Mouse (Mus musculus): Measurements from ENCODE around the gene A1cf. TPM values are rescaled to one million over a fixed set of nuclear protein-coding genes. Genes with fewer than 3 reads are reported as not detected.

A1cf gene
- polyA plus RNA-seq (2015; fragmentation: Nextera tagmentation; extraction: Ambion mirVana) = 11.9 TPM in 2 replicates

DNA sequence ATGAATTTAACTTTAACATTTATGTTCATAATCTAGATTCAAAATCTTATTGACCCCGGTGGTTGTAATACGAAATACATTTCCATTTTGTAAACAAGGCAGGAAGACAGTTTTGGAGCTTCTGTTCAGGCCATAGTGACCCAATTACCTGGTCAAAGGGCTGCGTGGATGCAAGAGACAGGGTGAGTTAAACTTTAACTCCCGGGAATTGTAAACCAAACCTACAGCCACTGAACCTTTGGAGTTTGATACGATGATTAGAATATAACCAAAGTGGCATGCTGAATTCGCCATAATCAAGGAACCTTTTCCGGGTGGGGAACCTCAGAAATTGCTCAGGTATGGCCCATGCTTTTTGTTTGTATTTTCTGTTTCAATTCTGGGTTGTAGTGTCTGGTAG is at the start of gene A1cf:
Gene A1cf, plus strand, starts transcription at position 244 of the 400 bp plus-strand sequence.
- Histone ChIP-seq H3K4me1 (replicated peaks; ENCODE audit: control insufficient read depth, insufficient read depth, low read length) (0 out of 2 replicates have a peak, but pooled peaks cover 2% of the 10 kb centered on the region), H3K9me3 (ENCODE audit: control insufficient read depth) (no peaks in the 10 kb centered on the region), H3K9ac (ENCODE audit: low read depth, low read length) (peak within 1 kb of the TSS; percentile 45; the same call in 1 of the 2 replicates), H3K27me3 (replicated peaks; ENCODE audit: control insufficient read depth, insufficient read depth, low read length) (no peaks in the 10 kb centered on the region), H3K27ac (ENCODE audit: low read depth, low read length) (peak within 1 kb of the TSS; percentile 87), H3K4me2 (replicated peaks; ENCODE audit: low read depth) (peak within 1 kb of the TSS; percentile 57), H3K4me3 (ENCODE audit: low read depth, low read length) (peak within 1 kb of the TSS; percentile 56), H3K36me3 (ENCODE audit: control insufficient read depth, insufficient read depth) (no peaks in the 10 kb centered on the region)
- no peak for TF ChIP-seq CTCF (IDR thresholded peaks at IDR 0.05; ENCODE audit: low read depth)
- peak; percentile 81 for ATAC-seq
- 40% methylated on average over 7 of the region's 7 CpGs for WGBS

GRCm38 (mm10) chr19:31834250-31834649 is 34.3 kb upstream of the A1cf start:
- ATAC-seq = no peak
- no peaks in the 10 kb centered on the region for H3K9me3 ChIP-seq (ENCODE audit: control insufficient read depth)
- WGBS = 91% methylated on average over 5 of the region's 5 CpGs
- H3K4me2 ChIP-seq (replicated peaks; ENCODE audit: low read depth) = no peak overlapping the region
- no peak overlapping the region for H3K9ac ChIP-seq (ENCODE audit: low read depth, low read length)
- H3K4me3 ChIP-seq (ENCODE audit: low read depth, low read length) = no peak overlapping the region
- H3K36me3 ChIP-seq (ENCODE audit: control insufficient read depth, insufficient read depth) = no peaks in the 10 kb centered on the region
- H3K27me3 ChIP-seq (replicated peaks; ENCODE audit: control insufficient read depth, insufficient read depth, low read length) = no peaks in the 10 kb centered on the region
- TF ChIP-seq CTCF (IDR thresholded peaks at IDR 0.05; ENCODE audit: low read depth) = no peak
- no peaks in the 10 kb centered on the region for H3K4me1 ChIP-seq (replicated peaks; ENCODE audit: control insufficient read depth, insufficient read depth, low read length)
- H3K27ac ChIP-seq (ENCODE audit: low read depth, low read length) = no peak overlapping the region

DNA sequence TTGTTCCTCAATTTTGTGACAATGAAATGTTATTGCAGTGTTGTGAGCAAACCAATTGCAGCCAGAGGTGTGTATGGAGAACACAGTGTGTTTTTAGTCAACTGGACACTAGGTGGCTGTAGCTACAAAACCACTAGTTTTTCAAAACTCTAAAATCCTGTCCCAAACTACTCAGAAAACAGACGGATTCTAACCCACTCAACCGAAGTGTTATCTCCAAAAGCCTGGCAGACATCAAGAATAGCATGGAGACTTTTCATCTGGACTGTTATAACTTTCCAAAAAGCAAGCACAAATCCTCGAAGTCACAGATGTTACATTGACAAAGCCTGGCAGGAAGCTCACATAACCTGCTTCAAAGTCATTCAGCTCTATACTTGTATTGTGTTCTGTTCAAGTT is 6.7 kb upstream of the A1cf start:
- WGBS = 57% methylated on average over 3 of the region's 3 CpGs
- Histone ChIP-seq H3K36me3 (ENCODE audit: control insufficient read depth, insufficient read depth) (no peaks in the 10 kb centered on the region), H3K4me3 (ENCODE audit: low read depth, low read length) (no peak overlapping the region), H3K9ac (ENCODE audit: low read depth, low read length) (no peak overlapping the region), H3K27me3 (replicated peaks; ENCODE audit: control insufficient read depth, insufficient read depth, low read length) (no peaks in the 10 kb centered on the region), H3K4me2 (replicated peaks; ENCODE audit: low read depth) (no peak overlapping the region), H3K27ac (ENCODE audit: low read depth, low read length) (no peak overlapping the region), H3K4me1 (replicated peaks; ENCODE audit: control insufficient read depth, insufficient read depth, low read length) (no peaks in the 10 kb centered on the region), H3K9me3 (ENCODE audit: control insufficient read depth) (no peaks in the 10 kb centered on the region)
- peak; percentile 51 for TF ChIP-seq CTCF (IDR thresholded peaks at IDR 0.05; ENCODE audit: low read depth)
- no peak for ATAC-seq

- Histone ChIP-seq H3K4me3 (ENCODE audit: low read depth, low read length) (no peak overlapping the region), H3K4me2 (replicated peaks; ENCODE audit: low read depth) (no peak overlapping the region), H3K36me3 (ENCODE audit: control insufficient read depth, insufficient read depth) (no peaks in the 10 kb centered on the region), H3K27ac (ENCODE audit: low read depth, low read length) (no peak overlapping the region), H3K4me1 (replicated peaks; ENCODE audit: control insufficient read depth, insufficient read depth, low read length) (no peaks in the 10 kb centered on the region), H3K9ac (ENCODE audit: low read depth, low read length) (no peak overlapping the region), H3K27me3 (replicated peaks; ENCODE audit: control insufficient read depth, insufficient read depth, low read length) (no peaks in the 10 kb centered on the region), H3K9me3 (ENCODE audit: control insufficient read depth) (no peaks in the 10 kb centered on the region)
- 62% methylated on average over 6 of the region's 6 CpGs for WGBS
- ATAC-seq = no peak
- TF ChIP-seq CTCF (IDR thresholded peaks at IDR 0.05; ENCODE audit: low read depth) = peak; percentile 41
These were observed 5.9 kb upstream of the A1cf start for GRCm38 (mm10) chr19:31862512-31863249.

DNA sequence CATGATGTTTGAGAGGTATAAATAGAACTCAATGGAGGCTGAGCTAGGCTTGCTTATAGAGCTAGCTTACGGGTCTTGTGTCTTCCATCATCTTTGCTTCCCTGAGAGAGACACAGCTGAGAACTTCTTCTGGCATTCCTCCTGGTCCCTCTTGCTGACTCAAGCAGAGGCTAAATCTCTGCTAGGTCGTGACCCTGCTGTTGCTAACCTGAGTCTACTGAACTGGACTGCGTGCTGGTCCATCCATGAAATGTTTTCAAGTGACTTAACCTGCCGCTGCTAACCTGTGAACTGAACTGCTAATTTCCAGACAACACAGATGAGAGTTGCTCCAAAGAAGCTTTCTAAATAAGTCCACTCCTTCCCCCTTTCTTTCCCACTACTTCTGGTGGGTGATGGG is 3.1 kb upstream of the A1cf start:
- Histone ChIP-seq H3K27me3 (replicated peaks; ENCODE audit: control insufficient read depth, insufficient read depth, low read length) (no peaks in the 10 kb centered on the region), H3K9me3 (ENCODE audit: control insufficient read depth) (no peaks in the 10 kb centered on the region), H3K4me3 (ENCODE audit: low read depth, low read length) (no peak overlapping the region), H3K4me1 (replicated peaks; ENCODE audit: control insufficient read depth, insufficient read depth, low read length) (no peaks in the 10 kb centered on the region), H3K9ac (ENCODE audit: low read depth, low read length) (no peak overlapping the region), H3K36me3 (ENCODE audit: control insufficient read depth, insufficient read depth) (no peaks in the 10 kb centered on the region), H3K4me2 (replicated peaks; ENCODE audit: low read depth) (no peak overlapping the region), H3K27ac (ENCODE audit: low read depth, low read length) (no peak overlapping the region)
- ATAC-seq = no peak
- TF ChIP-seq CTCF (IDR thresholded peaks at IDR 0.05; ENCODE audit: low read depth) = no peak
- 85% methylated on average over 4 of the region's 4 CpGs for whole genome bisulfite sequencing

GRCm38 (mm10) chr19:31868076-31868475 is 488 bp upstream of the A1cf start:
- Histone ChIP-seq H3K27me3 (replicated peaks; ENCODE audit: control insufficient read depth, insufficient read depth, low read length) (no peaks in the 10 kb centered on the region), H3K36me3 (ENCODE audit: control insufficient read depth, insufficient read depth) (no peaks in the 10 kb centered on the region), H3K4me3 (ENCODE audit: low read depth, low read length) (no peak overlapping the region), H3K4me2 (replicated peaks; ENCODE audit: low read depth) (peak overlapping the region; percentile 13; the same call in 1 of the 2 replicates), H3K9me3 (ENCODE audit: control insufficient read depth) (no peaks in the 10 kb centered on the region), H3K4me1 (replicated peaks; ENCODE audit: control insufficient read depth, insufficient read depth, low read length) (0 out of 2 replicates have a peak, but pooled peaks cover 2% of the 10 kb centered on the region), H3K9ac (ENCODE audit: low read depth, low read length) (no peak overlapping the region), H3K27ac (ENCODE audit: low read depth, low read length) (no peak overlapping the region)
- no peak for TF ChIP-seq CTCF (IDR thresholded peaks at IDR 0.05; ENCODE audit: low read depth)
- no peak for ATAC-seq
- WGBS = 39% methylated on average over 4 of the region's 4 CpGs

Measured in intestine, postnatal 0 days (tissue).